Mouse (Mus musculus) heart, embryonic 11.5 days (tissue): Measurements from ENCODE around the gene Col24a1. TPM values are rescaled to one million over a fixed set of nuclear protein-coding genes. Genes with fewer than 3 reads are reported as not detected.
"Not testable (repeated sequence)": the region's sequence is repeated elsewhere in the genome, so short reads cannot be mapped to it uniquely, and the experiment has no call there.

Experiments used
- ATAC-seq: fragments of 200-750 bp; cut with Nextera tagmentation; replicated peaks from 2 replicates; pipeline ENCODE4 v1.8.0; 2017; ENCODE audit warnings: moderate library complexity; ENCODE audit not compliant: insufficient number of reproducible peaks, low FRiP score, low TSS enrichment
- H3K27ac ChIP-seq: fragments of 300-500 bp; sonication (generic); 2 replicates; pipeline ENCODE4 v1.5.1; 2014; ENCODE audit warnings: mild to moderate bottlenecking, low read depth, low read length
- H3K27me3 ChIP-seq: fragments of 300-500 bp; sonication (generic); 2 replicates; pipeline ENCODE4 v1.6.1; 2014; ENCODE audit warnings: mild to moderate bottlenecking, low read length, mixed read lengths; ENCODE audit not compliant: control insufficient read depth, insufficient read depth
- H3K36me3 ChIP-seq: fragments of 300-500 bp; sonication (generic); 2 replicates; pipeline ENCODE4 v1.6.1; 2014; ENCODE audit warnings: mild to moderate bottlenecking, low read length, moderate library complexity, mixed read lengths; ENCODE audit not compliant: control insufficient read depth, insufficient read depth
- H3K4me1 ChIP-seq: fragments of 300-500 bp; sonication (generic); 2 replicates; pipeline ENCODE4 v1.6.1; 2014; ENCODE audit warnings: low read length; ENCODE audit not compliant: control insufficient read depth, insufficient read depth
- H3K4me2 ChIP-seq: fragments of 300-500 bp; sonication (generic); 2 replicates; pipeline ENCODE4 v1.6.1; 2014; ENCODE audit warnings: mild to moderate bottlenecking, moderate library complexity
- H3K4me3 ChIP-seq: fragments of 300-500 bp; sonication (generic); 2 replicates; pipeline ENCODE4 v1.5.1; 2014; ENCODE audit warnings: low read depth, low read length
- H3K9ac ChIP-seq: fragments of 300-500 bp; sonication (generic); 2 replicates; pipeline ENCODE4 v1.6.1; 2014; ENCODE audit warnings: mild to moderate bottlenecking, low read depth, low read length, moderate library complexity
- H3K9me3 ChIP-seq: fragments of 300-500 bp; sonication (generic); replicated peaks from 2 replicates; pipeline ENCODE4 v1.6.1; 2016; ENCODE audit warnings: low read length; ENCODE audit not compliant: control insufficient read depth
- WGBS: fragments of 180-500 bp; shearing (Covaris S2); extraction: QIAGEN DNeasy Blood & Tissue Kit; methylation state at CpG from one replicate; pipeline ENCODE4 v1.1.7; 2014; ENCODE audit not compliant: insufficient replicate concordance; 5-methylcytosine and 5-hydroxymethylcytosine counted together
- polyA plus RNA-seq: library from polyadenylated mRNA; unstranded; fragments of >200 nt; fragmentation: Nextera tagmentation; extraction: Ambion mirVana; gene quantifications from 2 replicates; pipeline ENCODE4 v1.2.1, GENCODE M21; 2014

Gene Col24a1
- polyA plus RNA-seq, 1 experiment from 2014 or later, result 0.36 TPM

- H3K4me2 ChIP-seq, H3K4me1 ChIP-seq, ATAC-seq, H3K36me3 ChIP-seq, H3K27ac ChIP-seq, H3K4me3 ChIP-seq, H3K9ac ChIP-seq, H3K27me3 ChIP-seq, H3K9me3 ChIP-seq: not testable (repeated sequence)
- 75% methylated on average over 6 of the region's 6 CpGs for WGBS
Observed at GRCm38 (mm10) chr3:145443167-145443566, 150.9 kb downstream of the Col24a1 start.

DNA sequence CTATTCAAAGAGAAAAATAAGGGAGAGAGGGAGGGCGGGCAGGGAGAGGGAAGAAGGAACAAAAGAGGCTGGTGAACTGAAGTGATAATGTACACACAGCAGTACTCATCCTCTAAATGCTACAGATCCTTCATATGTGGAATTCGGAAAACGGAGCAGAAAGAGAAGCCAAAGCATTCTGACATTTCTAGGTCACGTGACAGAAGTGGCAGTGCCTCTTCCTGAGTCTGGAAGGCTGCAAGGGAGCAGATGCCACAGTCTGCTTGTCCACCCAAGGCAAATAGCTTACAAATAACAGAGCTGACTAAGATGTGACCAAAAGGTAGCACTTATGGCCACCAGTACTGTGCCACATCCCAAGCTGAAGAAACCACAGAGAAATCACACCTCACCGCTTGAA, 164.8 kb downstream of the Col24a1 start:
- H3K27ac ChIP-seq, result no peak overlapping the region
- ATAC-seq, result no peak
- WGBS, result 71% methylated on average over 5 of the region's 5 CpGs
- H3K27me3 ChIP-seq, result peaks cover 14% of the 10 kb centered on the region
- H3K36me3 ChIP-seq, result no peaks in the 10 kb centered on the region
- H3K9ac ChIP-seq, result no peak overlapping the region
- H3K4me2 ChIP-seq, result no peak overlapping the region
- peaks cover 3% of the 10 kb centered on the region for H3K4me1 ChIP-seq
- H3K4me3 ChIP-seq, result no peak overlapping the region
- H3K9me3 ChIP-seq, result no peaks in the 10 kb centered on the region

DNA sequence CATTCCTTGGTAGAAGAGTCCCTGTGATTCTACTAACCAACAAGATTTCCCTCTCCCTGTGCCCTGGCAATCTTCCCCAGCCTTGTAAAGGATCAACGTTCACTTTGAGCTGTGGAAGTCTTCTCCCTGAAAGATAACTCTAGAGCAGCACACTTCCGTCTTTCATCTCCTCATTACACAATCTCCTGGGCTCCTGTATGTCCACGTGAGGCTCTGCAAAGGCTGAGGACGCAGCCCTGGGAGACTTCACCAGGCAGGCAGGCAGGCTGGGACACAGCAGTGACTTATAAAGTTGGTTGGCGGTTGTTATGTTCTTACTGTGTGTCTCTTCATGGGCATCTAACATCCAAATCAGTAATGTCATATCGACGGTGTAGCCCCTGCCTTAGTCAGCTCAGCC, 170.1 kb downstream of the Col24a1 start:
- no peak overlapping the region for H3K9ac ChIP-seq
- no peak overlapping the region; the same call in 1 of the 2 replicates for H3K4me2 ChIP-seq
- H3K9me3 ChIP-seq, result no peaks in the 10 kb centered on the region
- H3K4me1 ChIP-seq, result peaks cover 10% of the 10 kb centered on the region
- no peak overlapping the region for H3K27ac ChIP-seq
- ATAC-seq, result peak; percentile 46; the same call in 1 of the 2 replicates
- H3K4me3 ChIP-seq, result no peak overlapping the region
- no peaks in the 10 kb centered on the region for H3K36me3 ChIP-seq
- peaks cover 43% of the 10 kb centered on the region for H3K27me3 ChIP-seq
- WGBS, result 33% methylated on average over 7 of the region's 7 CpGs

DNA sequence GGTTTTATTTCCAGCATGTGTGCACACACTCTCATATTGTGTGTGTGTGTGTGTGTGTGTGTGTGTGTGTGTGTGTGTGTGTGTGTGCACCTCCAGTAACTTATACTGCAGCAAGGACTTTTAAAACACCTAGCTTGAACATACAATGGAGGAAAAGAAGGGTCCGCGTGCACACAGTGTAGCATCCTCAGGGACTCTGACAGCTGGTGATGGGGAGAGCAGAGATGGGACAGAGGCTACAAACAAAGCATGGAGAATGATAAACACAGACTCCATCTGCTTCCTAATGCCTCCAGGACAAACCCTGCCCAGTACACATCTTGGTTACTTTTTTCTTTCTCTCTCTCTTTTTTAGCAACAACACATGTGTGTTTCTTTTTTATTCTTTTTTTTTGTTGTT, 171.5 kb downstream of the Col24a1 start:
- H3K4me3 ChIP-seq, result no peak overlapping the region
- no peak overlapping the region for H3K27ac ChIP-seq
- peaks cover 40% of the 10 kb centered on the region for H3K27me3 ChIP-seq
- peaks cover 10% of the 10 kb centered on the region for H3K4me1 ChIP-seq
- WGBS, result 83% methylated on average over 2 of the region's 2 CpGs
- ATAC-seq, result no peak
- H3K9me3 ChIP-seq, result no peaks in the 10 kb centered on the region
- no peak overlapping the region for H3K4me2 ChIP-seq
- no peaks in the 10 kb centered on the region for H3K36me3 ChIP-seq
- no peak overlapping the region for H3K9ac ChIP-seq

GRCm38 (mm10) chr3:145471094-145471493, 178.8 kb downstream of the Col24a1 start:
- H3K4me2 ChIP-seq, result no peak overlapping the region
- H3K27ac ChIP-seq, result no peak overlapping the region
- H3K4me3 ChIP-seq, result no peak overlapping the region
- WGBS, result 59% methylated on average over 4 of the region's 4 CpGs
- H3K9ac ChIP-seq, result no peak overlapping the region
- H3K27me3 ChIP-seq, result peaks cover 7% of the 10 kb centered on the region
- no peak for ATAC-seq
- no peaks in the 10 kb centered on the region for H3K36me3 ChIP-seq
- H3K4me1 ChIP-seq, result no peaks in the 10 kb centered on the region
- H3K9me3 ChIP-seq, result no peaks in the 10 kb centered on the region

GRCm38 (mm10) chr3:145474163-145474562, 181.9 kb downstream of the Col24a1 start:
- 57% methylated on average over 7 of the region's 7 CpGs for WGBS
- H3K9me3 ChIP-seq, result no peaks in the 10 kb centered on the region
- H3K27ac ChIP-seq, result no peak overlapping the region
- no peak overlapping the region for H3K4me3 ChIP-seq
- no peak overlapping the region for H3K9ac ChIP-seq
- H3K36me3 ChIP-seq, result no peaks in the 10 kb centered on the region
- no peak overlapping the region for H3K4me2 ChIP-seq
- no peak for ATAC-seq
- H3K27me3 ChIP-seq, result no peaks in the 10 kb centered on the region
- no peaks in the 10 kb centered on the region for H3K4me1 ChIP-seq

DNA sequence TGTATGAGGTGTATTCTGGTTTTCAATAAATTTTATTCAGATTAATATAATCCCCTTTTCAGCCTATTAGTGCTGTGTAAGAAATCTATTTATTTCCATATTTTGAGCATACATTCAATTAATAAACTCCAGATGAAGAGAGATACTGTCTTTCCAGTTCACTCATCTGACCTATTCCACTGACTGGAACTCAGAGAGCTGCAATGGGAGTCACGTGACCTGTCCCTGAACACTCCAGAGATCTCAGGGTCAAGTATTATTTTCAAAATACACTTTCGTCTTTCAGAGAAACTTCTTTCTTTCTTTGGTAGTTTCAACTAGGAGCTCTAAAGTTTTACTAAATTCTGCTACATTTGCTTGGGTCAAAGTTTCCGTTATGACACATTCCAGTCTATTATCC, 184.4 kb downstream of the Col24a1 start:
- Histone ChIP-seq H3K4me1 (no peaks in the 10 kb centered on the region), H3K27ac (no peak overlapping the region), H3K9me3 (no peaks in the 10 kb centered on the region), H3K36me3 (no peaks in the 10 kb centered on the region), H3K9ac (no peak overlapping the region), H3K4me2 (no peak overlapping the region), H3K4me3 (no peak overlapping the region), H3K27me3 (no peaks in the 10 kb centered on the region)
- 74% methylated on average over 3 of the region's 3 CpGs for WGBS
- no peak for ATAC-seq

DNA sequence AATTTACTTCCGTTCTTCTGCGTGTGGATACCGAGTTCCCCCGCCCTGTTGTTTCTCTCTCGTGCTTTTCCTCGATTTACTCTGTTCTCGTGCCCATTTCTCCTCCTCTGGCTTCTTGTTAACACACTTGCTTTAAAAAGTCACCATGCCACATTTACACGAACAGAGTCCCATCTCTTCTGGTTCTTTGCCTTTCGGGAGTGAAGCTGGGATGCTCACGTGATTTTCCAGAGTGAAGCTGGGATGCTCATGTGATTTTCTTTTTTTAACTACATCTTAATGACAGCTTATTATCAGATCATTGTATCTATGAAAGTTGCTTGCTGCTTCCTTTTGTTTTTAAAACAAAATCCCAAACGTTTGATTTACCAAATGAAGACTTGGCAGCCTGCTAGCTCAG, 184.8 kb downstream of the Col24a1 start:
- 68% methylated on average over 11 of the region's 11 CpGs for WGBS
- H3K9ac ChIP-seq, result no peak overlapping the region
- no peak overlapping the region for H3K4me2 ChIP-seq
- no peaks in the 10 kb centered on the region for H3K9me3 ChIP-seq
- no peaks in the 10 kb centered on the region for H3K36me3 ChIP-seq
- H3K27ac ChIP-seq, result no peak overlapping the region
- no peaks in the 10 kb centered on the region for H3K4me1 ChIP-seq
- H3K27me3 ChIP-seq, result no peaks in the 10 kb centered on the region
- no peak overlapping the region for H3K4me3 ChIP-seq
- ATAC-seq, result no peak

DNA sequence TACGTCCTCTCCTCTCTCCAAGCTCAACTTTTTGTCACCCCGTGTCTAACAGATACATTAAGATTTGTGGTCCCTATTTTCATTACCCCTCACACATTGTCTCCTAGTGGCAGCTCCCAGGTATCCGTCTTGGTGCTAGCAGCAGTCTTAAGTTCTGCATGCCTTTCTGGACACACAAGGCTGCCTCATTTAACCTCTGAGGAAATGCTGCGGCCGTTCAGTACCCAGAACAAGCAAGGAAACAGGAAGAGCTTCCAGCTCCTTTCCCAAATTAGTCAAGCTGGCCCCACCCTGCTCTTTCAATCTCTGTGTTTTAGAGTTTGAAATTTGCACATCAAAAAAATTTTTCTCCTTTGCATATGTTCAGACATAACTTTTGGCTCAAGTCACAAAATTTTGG, 186.2 kb downstream of the Col24a1 start:
- WGBS, result 59% methylated on average over 5 of the region's 5 CpGs
- no peaks in the 10 kb centered on the region for H3K27me3 ChIP-seq
- no peak for ATAC-seq
- no peak overlapping the region for H3K9ac ChIP-seq
- no peaks in the 10 kb centered on the region for H3K4me1 ChIP-seq
- no peak overlapping the region for H3K27ac ChIP-seq
- H3K4me3 ChIP-seq, result no peak overlapping the region
- no peaks in the 10 kb centered on the region for H3K36me3 ChIP-seq
- H3K4me2 ChIP-seq, result no peak overlapping the region
- H3K9me3 ChIP-seq, result no peaks in the 10 kb centered on the region
